Mouse (Mus musculus): Measurements from ENCODE around the gene Vps13a.

DNA sequence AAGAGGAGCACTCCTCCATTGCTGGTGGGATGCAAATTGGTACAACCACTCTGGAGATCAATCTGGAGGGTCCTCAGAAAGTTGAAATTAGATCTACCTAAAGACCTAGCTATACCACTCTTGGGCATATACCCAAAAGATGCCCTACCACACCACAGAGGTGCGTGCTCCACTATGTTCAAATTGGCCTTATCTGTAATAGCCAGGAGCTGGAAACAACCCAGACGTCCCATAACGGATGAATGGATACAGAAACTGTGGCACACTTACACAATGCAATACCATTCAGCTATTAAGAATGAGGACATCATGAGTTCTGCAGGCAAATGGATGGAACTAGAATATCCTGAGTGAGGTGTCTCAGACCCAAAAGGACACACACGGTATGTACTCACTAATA is 43.9 kb downstream of the Vps13a start:
- TF ChIP-seq POLR2A (IDR thresholded peaks at IDR 0.05; ENCODE audit: borderline replicate concordance, extremely low read depth, low read depth, low read length) (no peak), CTCF (IDR thresholded peaks at IDR 0.05; ENCODE audit: insufficient read depth, low read length) (no peak)
